Mouse (Mus musculus): ENCODE measurements around the gene Klk1b4. TPM values are rescaled to one million over a fixed set of nuclear protein-coding genes. Genes with fewer than 3 reads are reported as not detected.

Gene Klk1b4
- polyA plus RNA-seq (2015; fragmentation: Nextera tagmentation; extraction: Ambion mirVana), result not detected in 2 replicates

DNA sequence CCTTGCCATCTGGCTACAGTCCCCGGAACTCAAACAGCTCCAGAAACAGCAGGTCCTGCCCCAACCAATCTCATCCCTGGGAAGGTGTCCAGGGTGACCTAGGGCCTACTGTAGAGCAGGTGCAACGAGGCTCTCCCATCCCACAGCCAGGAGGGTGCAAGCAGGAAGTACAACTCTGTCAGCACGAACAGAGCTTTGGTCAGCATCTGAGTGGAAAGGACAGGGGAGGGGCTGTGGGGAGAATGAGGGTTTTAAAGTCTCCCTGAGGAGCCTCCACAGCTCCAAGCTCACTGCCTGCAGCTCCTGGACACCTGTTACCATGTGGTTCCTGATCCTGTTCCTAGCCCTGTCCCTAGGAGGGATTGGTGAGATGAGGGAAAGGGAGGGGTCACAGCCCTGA is at the start of gene Klk1b4:
Gene Klk1b4, plus strand, starts transcription at position 301 of the 400 bp plus-strand sequence.

DNA sequence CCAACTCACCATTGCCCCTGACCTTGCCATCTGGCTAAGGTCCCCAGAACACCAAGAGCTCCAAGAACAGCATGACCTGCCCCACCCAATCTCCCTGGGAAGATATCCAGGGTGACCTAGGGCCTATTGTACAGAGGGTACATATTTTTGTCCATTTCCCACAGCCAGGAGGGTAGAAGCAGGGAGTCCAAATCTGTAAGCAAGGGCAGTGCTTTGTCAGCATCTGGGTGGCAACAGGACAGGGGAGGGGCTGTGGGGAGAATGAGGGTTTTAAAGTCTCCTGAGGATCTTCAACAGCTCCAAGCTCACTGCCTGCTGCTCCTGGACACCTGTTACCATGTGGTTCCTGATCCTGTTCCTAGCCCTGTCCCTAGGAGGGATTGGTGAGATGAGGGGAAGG is 19.3 kb upstream of the Klk1b4 start, which contains the start of gene Klk1b24:
Gene Klk1b24, plus strand, starts transcription at position 301 of the 400 bp plus-strand sequence.

DNA sequence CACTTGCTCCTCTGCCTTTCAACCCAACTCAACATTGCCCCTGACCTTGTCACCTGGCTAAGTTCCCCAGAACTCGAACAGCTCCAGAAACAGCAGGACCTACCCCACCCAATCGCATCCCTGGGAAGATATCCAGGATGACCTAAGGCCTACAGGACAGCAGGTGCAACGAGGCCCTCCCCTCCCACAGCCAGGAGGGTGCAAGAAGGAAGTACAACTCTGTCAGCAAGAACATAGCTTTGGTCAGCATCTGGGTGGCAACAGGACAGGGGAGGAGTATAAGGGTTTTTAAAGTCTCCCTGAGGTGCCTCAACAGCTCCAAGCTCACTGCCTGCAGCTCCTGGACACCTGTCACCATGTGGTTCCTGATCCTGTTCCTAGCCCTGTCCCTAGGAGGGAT is 9.3 kb upstream of the Klk1b4 start, which contains the start of gene Klk1b3:
Gene Klk1b3, plus strand, starts transcription at position 301 of the 400 bp plus-strand sequence.

DNA sequence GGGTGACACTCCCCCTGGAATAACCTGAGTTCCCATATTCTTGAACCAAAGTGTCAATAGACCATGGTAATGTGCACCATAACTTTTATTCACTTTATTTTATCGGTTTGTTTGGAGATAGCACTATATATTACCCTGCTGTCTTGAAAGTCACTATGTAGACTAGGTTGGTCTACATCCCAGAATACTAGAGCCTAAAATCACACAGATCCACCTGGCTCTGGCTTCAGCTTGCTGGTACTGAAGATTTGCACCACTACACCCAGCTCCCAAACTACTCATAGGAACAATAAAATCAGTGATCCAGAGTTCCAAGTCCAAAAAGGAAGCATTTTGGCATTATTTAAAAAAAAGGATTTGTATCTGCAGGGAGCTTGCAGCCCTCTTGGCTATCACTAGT is 8.4 kb downstream of the Klk1b4 start, which contains the start of gene Klk1b5:
Gene Klk1b5, plus strand, starts transcription at position 301 of the 400 bp plus-strand sequence.

DNA sequence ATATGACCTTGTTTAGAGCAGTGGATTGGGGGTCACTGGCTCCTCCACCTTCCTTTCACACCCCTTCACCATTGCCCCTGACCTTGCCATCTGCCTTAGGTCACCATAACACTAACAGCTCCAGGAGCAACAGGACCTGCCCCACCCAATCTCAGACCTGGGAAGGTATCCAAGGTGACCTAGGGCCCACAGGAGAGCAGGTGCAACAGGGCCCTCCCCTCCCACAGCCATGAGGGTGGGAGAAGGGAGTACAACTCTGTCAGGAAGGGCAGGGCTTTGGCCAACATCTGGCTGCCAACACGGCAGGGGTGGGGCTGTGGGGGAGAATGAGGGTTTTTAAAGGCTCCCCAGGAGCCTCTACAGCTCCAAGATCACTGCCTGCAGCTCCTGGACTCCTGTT is 17.8 kb downstream of the Klk1b4 start, which contains the start of gene Klk1:
Gene Klk1, plus strand, starts transcription at position 285 of the 400 bp plus-strand sequence.

DNA sequence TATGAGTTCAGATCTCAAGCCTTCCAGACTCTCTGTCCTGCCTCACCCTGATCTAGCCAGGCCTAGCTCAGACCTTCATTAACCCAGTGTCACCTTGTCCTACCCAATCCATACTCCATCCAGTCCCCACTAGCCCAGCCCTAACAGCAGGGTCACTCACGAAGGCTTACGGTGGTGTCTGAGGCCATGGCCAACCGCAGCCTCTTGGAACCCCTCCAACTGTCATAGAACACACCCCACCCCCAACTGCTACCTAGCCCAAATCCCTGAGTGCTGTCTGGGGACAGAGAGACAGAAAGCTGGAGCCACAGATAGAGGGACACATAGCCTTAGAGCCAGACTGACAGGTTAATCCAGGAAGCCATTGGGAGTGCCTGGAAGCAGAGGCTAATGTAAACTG is 28.7 kb downstream of the Klk1b4 start, which contains the start of gene Gm36864:
Gene Gm36864, plus strand, starts transcription at position 269 of the 400 bp plus-strand sequence.

DNA sequence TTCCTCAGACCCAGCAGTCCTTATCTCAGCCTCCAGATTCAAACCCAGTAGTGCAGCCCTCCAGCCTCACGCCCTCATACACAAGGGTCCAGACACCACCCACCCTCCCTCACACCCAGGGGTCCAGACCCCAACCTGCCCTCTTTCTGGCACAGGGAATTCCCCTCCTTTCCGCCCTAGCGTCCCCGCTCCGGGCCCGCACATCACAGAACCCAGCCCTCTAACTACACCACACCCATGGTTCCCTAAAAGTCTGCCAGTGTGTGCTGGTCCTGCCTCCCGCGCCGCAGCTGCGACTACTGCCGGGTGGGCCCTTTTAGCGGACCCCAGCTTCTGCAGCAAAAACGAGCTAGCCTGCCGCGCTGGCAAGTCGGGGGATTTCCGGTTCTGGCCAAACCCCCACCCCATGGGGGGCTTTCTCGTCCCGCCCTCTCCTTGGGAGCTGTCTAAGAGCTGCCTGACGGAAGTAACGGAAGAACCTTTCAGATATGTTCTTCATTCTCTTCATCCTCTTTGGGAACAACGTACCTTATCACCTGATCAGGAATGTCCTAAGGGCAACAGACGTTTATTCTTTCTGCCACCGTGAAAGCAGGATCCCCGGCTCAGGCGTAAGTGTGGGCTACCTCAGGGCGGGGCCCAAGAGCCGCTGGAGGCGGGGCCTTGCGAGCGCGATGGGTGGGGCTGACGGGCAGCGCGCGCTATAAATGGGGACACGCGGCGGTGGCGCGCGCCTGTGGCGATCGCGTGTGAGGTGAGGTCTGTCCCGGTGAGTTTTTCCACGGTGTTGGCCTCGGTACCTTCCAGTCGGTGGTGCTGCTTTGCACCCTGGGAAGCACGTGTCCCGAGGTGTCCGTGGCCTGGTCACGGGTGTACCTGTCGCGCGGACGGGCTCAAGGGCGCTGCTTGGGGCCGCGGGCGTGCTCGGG is 39.1 kb downstream of the Klk1b4 start, which contains the start of the genes 1700028J19Rik and 2410002F23Rik:
Gene 1700028J19Rik, minus strand, starts transcription at position 641 of the 929 bp plus-strand sequence.
Gene 2410002F23Rik, plus strand, starts transcription at position 668 of the 929 bp plus-strand sequence.

DNA sequence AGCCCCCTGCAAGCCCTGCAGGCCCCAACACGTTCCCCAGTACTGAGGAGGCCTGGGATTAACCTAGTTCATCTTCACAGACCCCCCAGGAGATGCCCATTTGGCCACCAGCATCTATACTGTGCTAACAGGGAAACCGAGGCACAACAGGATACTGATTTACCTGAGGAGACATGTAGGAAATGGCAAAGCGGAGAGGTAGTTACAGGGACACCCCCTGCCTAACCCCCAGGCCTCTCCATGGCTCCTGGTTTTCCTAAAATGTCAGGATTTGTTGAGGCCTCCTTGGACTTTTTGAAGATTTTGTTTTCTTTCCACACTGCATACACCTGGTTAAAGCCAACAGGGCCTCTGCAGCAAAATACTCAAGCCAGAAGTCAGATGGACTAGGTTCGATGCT is 50.0 kb downstream of the Klk1b4 start, which contains the start of gene Acp4:
Gene Acp4, minus strand, starts transcription at position 101 of the 400 bp plus-strand sequence.

DNA sequence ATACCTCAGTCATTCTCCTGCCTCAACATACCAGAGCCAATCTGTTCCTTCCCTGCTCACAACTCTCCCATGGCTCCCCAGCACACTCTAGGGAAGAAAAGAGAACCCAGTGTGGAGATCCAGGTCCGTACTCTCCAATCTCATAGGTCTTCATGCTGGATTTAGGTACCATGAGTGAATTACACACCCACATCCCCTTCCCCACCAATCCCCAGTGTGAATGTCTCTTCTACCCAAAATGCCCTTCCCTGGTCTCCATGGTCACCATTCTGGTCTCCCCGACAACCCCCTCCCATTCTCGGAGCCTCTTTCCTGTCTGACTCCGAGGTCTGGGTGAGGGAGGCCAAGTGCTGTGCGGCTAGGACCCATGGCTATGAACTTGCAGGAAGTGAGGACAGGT is 53.9 kb downstream of the Klk1b4 start, which contains the start of gene Gm15517:
Gene Gm15517, plus strand, starts transcription at position 301 of the 400 bp plus-strand sequence.

Other genes starting within 250 kb of the Klk1b4 start
- not detected in 2 replicates for gene Klk1b1, start 240.7 kb upstream of the Klk1b4 start, polyA plus RNA-seq (2015; fragmentation: Nextera tagmentation; extraction: Ambion mirVana)
- gene Klk1b9, start 231.4 kb upstream of the Klk1b4 start, polyA plus RNA-seq (2015; fragmentation: Nextera tagmentation; extraction: Ambion mirVana), result not detected in 2 replicates
- not detected in 2 replicates for gene Klk1b11, start 211.6 kb upstream of the Klk1b4 start, polyA plus RNA-seq (2015; fragmentation: Nextera tagmentation; extraction: Ambion mirVana)
- not detected in 2 replicates for gene Klk1b26, start 195.3 kb upstream of the Klk1b4 start, polyA plus RNA-seq (2015; fragmentation: Nextera tagmentation; extraction: Ambion mirVana)
- not detected in 2 replicates for gene Klk1b27, start 155.1 kb upstream of the Klk1b4 start, polyA plus RNA-seq (2015; fragmentation: Nextera tagmentation; extraction: Ambion mirVana)
- not detected in 2 replicates for gene Klk1b21, start 105.1 kb upstream of the Klk1b4 start, polyA plus RNA-seq (2015; fragmentation: Nextera tagmentation; extraction: Ambion mirVana)
- gene Klk1b22, start 94.8 kb upstream of the Klk1b4 start, polyA plus RNA-seq (2015; fragmentation: Nextera tagmentation; extraction: Ambion mirVana), result not detected in 2 replicates
- not detected in 2 replicates for gene Klk1b16, start 70.7 kb upstream of the Klk1b4 start, polyA plus RNA-seq (2015; fragmentation: Nextera tagmentation; extraction: Ambion mirVana)
- not detected in 2 replicates for gene Klk1b24, start 19.2 kb upstream of the Klk1b4 start, polyA plus RNA-seq (2015; fragmentation: Nextera tagmentation; extraction: Ambion mirVana)
- gene Klk1b3, start 9.2 kb upstream of the Klk1b4 start, polyA plus RNA-seq (2015; fragmentation: Nextera tagmentation; extraction: Ambion mirVana), result not detected in 2 replicates
- not detected in 2 replicates for gene Klk1b5, start 8.5 kb downstream of the Klk1b4 start, polyA plus RNA-seq (2015; fragmentation: Nextera tagmentation; extraction: Ambion mirVana)
- not detected in 2 replicates for gene Klk1, start 17.9 kb downstream of the Klk1b4 start, polyA plus RNA-seq (2015; fragmentation: Nextera tagmentation; extraction: Ambion mirVana)
- gene Gm36864, start 28.7 kb downstream of the Klk1b4 start, polyA plus RNA-seq (2015; fragmentation: Nextera tagmentation; extraction: Ambion mirVana), result 0.10 TPM in 1 of 2 replicates, not detected in the other
- gene 1700028J19Rik, start 39.3 kb downstream of the Klk1b4 start, polyA plus RNA-seq (2015; fragmentation: Nextera tagmentation; extraction: Ambion mirVana), result 2.0 and 2.2 TPM in 2 replicates
- gene 2410002F23Rik, start 39.3 kb downstream of the Klk1b4 start, polyA plus RNA-seq (2015; fragmentation: Nextera tagmentation; extraction: Ambion mirVana), result 180 and 195 TPM in 2 replicates
- gene Acp4, start 49.9 kb downstream of the Klk1b4 start, polyA plus RNA-seq (2015; fragmentation: Nextera tagmentation; extraction: Ambion mirVana), result not detected in 2 replicates
- not detected in 2 replicates for gene Gm15517, start 54.0 kb downstream of the Klk1b4 start, polyA plus RNA-seq (2015; fragmentation: Nextera tagmentation; extraction: Ambion mirVana)
- 5.7 and 7.1 TPM in 2 replicates for gene Clec11a, start 99.5 kb downstream of the Klk1b4 start, polyA plus RNA-seq (2015; fragmentation: Nextera tagmentation; extraction: Ambion mirVana)
- gene Shank1, start 102.8 kb downstream of the Klk1b4 start, polyA plus RNA-seq (2015; fragmentation: Nextera tagmentation; extraction: Ambion mirVana), result 52.8 and 59.3 TPM in 2 replicates
- 100 and 108 TPM in 2 replicates for gene Syt3, start 176.7 kb downstream of the Klk1b4 start, polyA plus RNA-seq (2015; fragmentation: Nextera tagmentation; extraction: Ambion mirVana)
- 4.4 and 6.2 TPM in 2 replicates for gene 1700008O03Rik, start 178.4 kb downstream of the Klk1b4 start, polyA plus RNA-seq (2015; fragmentation: Nextera tagmentation; extraction: Ambion mirVana)
- gene Lrrc4b, start 221.6 kb downstream of the Klk1b4 start, polyA plus RNA-seq (2015; fragmentation: Nextera tagmentation; extraction: Ambion mirVana), result 27.6 and 27.7 TPM in 2 replicates